Mouse (Mus musculus): Measurements from ENCODE around the gene Gps1. TPM values are rescaled to one million over a fixed set of nuclear protein-coding genes. Genes with fewer than 3 reads are reported as not detected.
A peak's percentile ranks its signal among the peaks of the same experiment; 100 is the strongest.
"Not testable (repeated sequence)": the region's sequence is repeated elsewhere in the genome, so short reads cannot be mapped to it uniquely, and the experiment has no call there.

The Gps1 gene
- total and polyA plus RNA-seq, 2 experiments from 2014 or later: 233 to 252 TPM

DNA sequence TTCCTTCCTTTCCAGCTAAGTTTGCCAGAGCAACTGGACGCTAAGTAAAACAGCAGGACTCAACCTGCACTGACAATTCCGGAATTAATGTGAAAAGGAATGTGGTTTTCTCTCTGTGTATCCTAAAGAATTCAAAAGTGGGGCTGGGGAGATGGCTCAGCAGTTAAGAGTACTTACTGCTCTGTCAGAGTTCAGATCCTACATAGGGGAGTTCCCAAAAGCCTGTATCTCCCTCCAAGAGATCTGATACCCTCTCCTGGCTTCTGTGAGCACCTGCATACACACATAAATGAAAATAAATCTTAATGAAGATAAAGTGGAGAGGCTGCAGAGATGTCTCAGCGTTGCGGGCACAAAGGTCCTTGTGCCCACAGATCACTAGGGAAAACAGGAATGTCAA is 32.5 kb upstream of the Gps1 start:
- Histone ChIP-seq H3K36me3 (ENCODE audit: insufficient read depth, low read length) (no peaks in the 10 kb centered on the region), H3K27ac (ENCODE audit: low read depth, low read length) (no peak overlapping the region), H3K9me3 (ENCODE audit: low read length) (no peaks in the 10 kb centered on the region), H3K4me3 (ENCODE audit: low read depth, low read length) (no peak overlapping the region), H3K27me3 (ENCODE audit: insufficient read depth, low read length) (no peaks in the 10 kb centered on the region), H3K4me2 (ENCODE audit: low read depth, low read length, poor library complexity, severe bottlenecking) (no peak overlapping the region), H3K9ac (replicated peaks; ENCODE audit: low read length, poor library complexity, severe bottlenecking) (no peak overlapping the region), H3K4me1 (ENCODE audit: insufficient read depth, low read length) (no peaks in the 10 kb centered on the region)
- no peak for TF ChIP-seq CTCF (IDR thresholded peaks at IDR 0.05)
- DNase-seq (ENCODE audit: low spot score) (no peak), ATAC-seq (ENCODE audit: low FRiP score) (no peak)
- WGBS: 70% methylated on average over 4 of the region's 4 CpGs

DNA sequence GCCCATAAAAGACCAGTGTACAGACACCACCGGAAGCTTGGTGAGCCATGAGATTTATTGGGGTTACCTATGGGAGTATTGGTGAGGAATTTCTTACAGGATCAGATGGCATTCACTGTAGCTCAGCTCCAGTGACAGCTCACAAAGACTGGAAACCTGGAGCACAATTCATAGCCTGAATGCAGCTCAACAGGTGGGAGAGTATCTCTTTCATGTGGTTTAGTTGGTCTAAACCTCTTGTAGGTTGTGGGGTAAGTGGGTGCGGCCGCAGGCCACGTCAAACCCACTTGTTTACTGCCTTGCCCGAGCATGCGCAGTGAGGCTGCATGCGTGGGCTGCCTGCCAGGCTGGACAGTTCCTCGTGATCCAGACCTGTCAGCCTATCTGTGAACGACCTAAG is 23.8 kb upstream of the Gps1 start:
- Histone ChIP-seq H3K36me3 (ENCODE audit: insufficient read depth, low read length) (no peaks in the 10 kb centered on the region), H3K4me1 (ENCODE audit: insufficient read depth, low read length) (no peaks in the 10 kb centered on the region), H3K9ac (replicated peaks; ENCODE audit: low read length, poor library complexity, severe bottlenecking) (no peak overlapping the region), H3K9me3 (ENCODE audit: low read length) (no peaks in the 10 kb centered on the region), H3K4me2 (ENCODE audit: low read depth, low read length, poor library complexity, severe bottlenecking) (no peak overlapping the region), H3K4me3 (ENCODE audit: low read depth, low read length) (no peak overlapping the region), H3K27me3 (ENCODE audit: insufficient read depth, low read length) (no peaks in the 10 kb centered on the region), H3K27ac (ENCODE audit: low read depth, low read length) (no peak overlapping the region)
- 90% methylated on average over 9 of the region's 9 CpGs for WGBS
- TF ChIP-seq CTCF (IDR thresholded peaks at IDR 0.05): no peak
- no peak for DNase-seq (ENCODE audit: low spot score)
- ATAC-seq (ENCODE audit: low FRiP score): no peak

DNA sequence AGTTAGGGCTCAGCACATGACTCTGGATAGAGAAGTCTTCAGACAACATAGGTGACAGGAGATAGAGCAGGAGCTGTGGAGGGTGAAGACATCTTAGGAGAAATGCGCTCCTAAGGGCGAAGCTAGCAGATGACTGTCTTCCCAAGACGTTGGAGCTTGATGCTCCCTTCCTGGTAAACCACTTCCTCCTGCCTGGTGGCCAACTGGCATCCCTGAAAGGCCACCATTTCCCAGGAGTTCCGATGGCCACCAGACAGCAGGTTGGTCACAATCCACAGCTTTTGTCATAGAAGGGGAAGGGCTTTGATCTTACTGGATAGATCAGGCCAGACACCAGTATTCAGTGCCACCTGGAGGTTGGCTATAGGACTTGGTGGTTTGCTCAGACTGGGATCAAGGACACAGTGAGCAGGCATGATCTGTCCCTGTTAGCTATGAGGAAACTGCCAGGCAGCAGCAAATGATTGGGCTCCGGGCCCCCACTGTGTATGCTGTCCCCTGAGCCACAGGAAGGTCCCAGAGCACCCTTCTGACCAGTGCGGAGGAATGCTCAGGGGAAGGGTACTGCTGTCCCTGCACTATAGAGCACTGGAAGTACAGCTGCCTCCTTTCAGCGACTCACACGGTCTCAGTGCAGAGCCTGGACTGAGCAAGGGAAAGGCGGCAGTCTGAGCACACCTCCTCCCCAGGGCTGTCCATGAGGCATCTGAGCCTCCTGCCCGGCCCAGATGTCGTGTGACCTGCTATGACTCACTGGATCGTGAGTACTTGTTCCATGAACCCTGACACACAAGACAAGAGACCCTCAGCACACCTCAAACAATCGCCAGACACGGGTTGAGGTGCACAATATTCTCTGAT is 22.0 kb upstream of the Gps1 start:
- no peaks in the 10 kb centered on the region for H3K27me3 ChIP-seq (ENCODE audit: insufficient read depth, low read length)
- 75% methylated on average over 14 of the region's 14 CpGs for WGBS
- no peak for ATAC-seq (ENCODE audit: low FRiP score)
- no peaks in the 10 kb centered on the region for H3K9me3 ChIP-seq (ENCODE audit: low read length)
- no peaks in the 10 kb centered on the region for H3K4me1 ChIP-seq (ENCODE audit: insufficient read depth, low read length)
- no peak overlapping the region for H3K4me3 ChIP-seq (ENCODE audit: low read depth, low read length)
- no peaks in the 10 kb centered on the region for H3K36me3 ChIP-seq (ENCODE audit: insufficient read depth, low read length)
- H3K9ac ChIP-seq (replicated peaks; ENCODE audit: low read length, poor library complexity, severe bottlenecking): no peak overlapping the region
- H3K27ac ChIP-seq (ENCODE audit: low read depth, low read length): no peak overlapping the region
- TF ChIP-seq CTCF (IDR thresholded peaks at IDR 0.05): no peak
- H3K4me2 ChIP-seq (ENCODE audit: low read depth, low read length, poor library complexity, severe bottlenecking): no peak overlapping the region
- no peak for DNase-seq (ENCODE audit: low spot score)

DNA sequence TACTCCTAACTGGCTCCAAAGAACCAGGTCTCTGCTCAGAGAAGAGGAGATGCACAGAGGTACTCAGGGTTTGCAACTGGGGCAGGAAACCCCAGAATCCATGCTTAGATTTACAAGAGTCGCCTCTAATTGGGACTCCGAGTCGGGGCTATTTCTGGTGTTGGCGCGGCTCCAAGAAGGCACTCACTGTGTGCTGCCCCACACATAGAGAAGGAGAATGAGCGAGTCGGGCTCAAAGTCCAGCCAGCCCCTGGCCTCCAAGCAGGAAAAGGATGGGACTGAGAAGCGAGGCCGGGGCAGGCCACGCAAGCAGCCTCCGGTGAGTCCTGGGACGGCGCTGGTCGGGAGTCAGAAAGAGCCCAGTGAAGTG is 21.4 kb upstream of the Gps1 start, which contains the start of gene Hmga1b:
Gene Hmga1b (plus strand): TSS at position 123 of the 370 bp plus-strand sequence.
- not testable (repeated sequence) for H3K9me3 ChIP-seq (ENCODE audit: low read length); H3K27ac ChIP-seq (ENCODE audit: low read depth, low read length); H3K4me2 ChIP-seq (ENCODE audit: low read depth, low read length, poor library complexity, severe bottlenecking); H3K27me3 ChIP-seq (ENCODE audit: insufficient read depth, low read length); DNase-seq (ENCODE audit: low spot score); ATAC-seq (ENCODE audit: low FRiP score); H3K4me1 ChIP-seq (ENCODE audit: insufficient read depth, low read length); H3K9ac ChIP-seq (replicated peaks; ENCODE audit: low read length, poor library complexity, severe bottlenecking); H3K4me3 ChIP-seq (ENCODE audit: low read depth, low read length); H3K36me3 ChIP-seq (ENCODE audit: insufficient read depth, low read length)
- 25% methylated on average over 14 of the region's 14 CpGs for WGBS

DNA sequence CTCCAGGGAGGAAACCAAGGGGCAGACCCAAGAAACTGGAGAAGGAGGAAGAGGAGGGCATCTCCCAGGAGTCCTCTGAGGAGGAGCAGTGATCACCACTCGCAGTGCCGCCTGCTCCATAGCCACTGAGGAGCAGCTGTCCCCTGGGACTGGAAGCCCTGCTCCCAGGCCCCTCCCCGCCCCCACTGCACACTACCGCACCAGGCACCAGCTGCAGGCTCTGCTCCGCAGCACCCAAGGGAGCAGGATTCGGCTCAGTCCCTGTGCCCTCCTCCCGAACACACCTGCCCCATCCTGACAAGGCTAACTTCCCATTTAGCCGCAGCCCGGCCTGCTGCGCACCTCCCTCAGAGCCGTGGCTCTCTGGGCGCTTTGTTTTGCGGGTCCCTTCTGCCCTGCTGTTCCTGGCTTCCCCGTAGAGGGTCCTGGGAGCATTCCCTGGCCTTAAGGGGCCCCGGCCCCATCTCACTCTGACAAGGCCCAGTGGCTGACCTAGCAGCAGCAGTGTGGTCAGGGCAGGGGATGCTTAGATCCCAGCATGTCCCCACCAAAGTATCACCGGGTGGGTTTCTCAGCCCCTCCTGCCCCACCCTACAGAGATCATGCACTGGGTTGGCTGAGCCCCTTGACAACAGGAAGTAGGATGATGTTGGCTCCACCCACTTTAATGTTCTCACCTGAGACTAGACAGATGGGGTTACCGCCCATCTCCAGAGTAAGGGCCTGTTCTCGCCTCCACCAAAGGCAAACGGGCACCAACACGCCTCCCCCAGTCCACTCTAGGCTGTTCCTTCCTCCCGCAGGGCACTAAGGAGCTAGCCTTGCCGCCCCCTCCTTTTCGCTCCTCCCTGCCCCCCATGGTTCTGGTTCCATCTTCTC is 20.7 kb upstream of the Gps1 start:
- WGBS: 14% methylated on average over 4 of the region's 23 CpGs
- 0 out of 2 replicates have a peak, but pooled peaks have one; percentile 23 for ATAC-seq (ENCODE audit: low FRiP score)
- not testable (repeated sequence) for H3K27ac ChIP-seq (ENCODE audit: low read depth, low read length); H3K9me3 ChIP-seq (ENCODE audit: low read length); H3K4me1 ChIP-seq (ENCODE audit: insufficient read depth, low read length); H3K4me2 ChIP-seq (ENCODE audit: low read depth, low read length, poor library complexity, severe bottlenecking); H3K4me3 ChIP-seq (ENCODE audit: low read depth, low read length); H3K27me3 ChIP-seq (ENCODE audit: insufficient read depth, low read length); DNase-seq (ENCODE audit: low spot score); H3K9ac ChIP-seq (replicated peaks; ENCODE audit: low read length, poor library complexity, severe bottlenecking); H3K36me3 ChIP-seq (ENCODE audit: insufficient read depth, low read length)

DNA sequence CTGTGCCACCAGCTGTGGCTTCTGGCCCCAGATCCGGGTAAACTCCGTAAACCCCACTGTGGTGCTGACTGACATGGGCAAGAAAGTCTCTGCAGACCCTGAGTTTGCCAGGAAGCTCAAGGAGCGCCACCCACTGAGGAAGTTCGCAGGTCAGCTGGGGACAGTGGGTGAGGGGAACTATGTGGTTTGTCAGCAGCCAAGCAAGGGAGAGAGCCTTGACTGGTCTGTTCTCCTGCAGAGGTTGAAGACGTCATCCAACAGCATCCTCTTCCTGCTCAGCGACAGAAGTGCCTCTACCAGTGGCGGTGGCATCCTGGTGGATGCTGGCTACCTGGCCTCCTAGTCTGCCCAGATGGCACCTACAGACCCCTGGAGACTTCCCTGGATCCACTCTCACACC is 17.0 kb upstream of the Gps1 start:
- ATAC-seq (ENCODE audit: low FRiP score); H3K9ac ChIP-seq (replicated peaks; ENCODE audit: low read length, poor library complexity, severe bottlenecking); H3K27ac ChIP-seq (ENCODE audit: low read depth, low read length); H3K4me2 ChIP-seq (ENCODE audit: low read depth, low read length, poor library complexity, severe bottlenecking); H3K4me3 ChIP-seq (ENCODE audit: low read depth, low read length); H3K9me3 ChIP-seq (ENCODE audit: low read length); H3K4me1 ChIP-seq (ENCODE audit: insufficient read depth, low read length); DNase-seq (ENCODE audit: low spot score); H3K27me3 ChIP-seq (ENCODE audit: insufficient read depth, low read length); H3K36me3 ChIP-seq (ENCODE audit: insufficient read depth, low read length): not testable (repeated sequence)
- WGBS: 65% methylated on average over 3 of the region's 7 CpGs
